Mouse (Mus musculus) liver, embryonic 16.5 days (tissue): Measurements from ENCODE around the gene Rtl5. TPM values are rescaled to one million over a fixed set of nuclear protein-coding genes. Genes with fewer than 3 reads are reported as not detected.

Experiments
- ATAC-seq: fragments of 200-750 bp; cut with Nextera tagmentation; 2 replicates; pipeline ENCODE4 v1.8.0; 2017; ENCODE audit warnings: low read depth, mild to moderate bottlenecking, moderate number of reproducible peaks, moderate library complexity
- H3K27ac ChIP-seq: fragments of 300-500 bp; sonication (generic); 2 replicates; pipeline ENCODE4 v1.5.1; 2014; ENCODE audit warnings: mild to moderate bottlenecking, low read length
- H3K27me3 ChIP-seq: fragments of 300-500 bp; sonication (generic); 2 replicates; pipeline ENCODE4 v1.6.1; 2014; ENCODE audit warnings: low read depth, low read length, mixed read lengths; ENCODE audit not compliant: control insufficient read depth, insufficient read depth
- H3K36me3 ChIP-seq: fragments of 300-500 bp; sonication (generic); 2 replicates; pipeline ENCODE4 v1.6.1; 2014; ENCODE audit warnings: mild to moderate bottlenecking; ENCODE audit not compliant: control insufficient read depth, insufficient read depth
- H3K4me1 ChIP-seq: fragments of 300-500 bp; sonication (generic); 2 replicates; pipeline ENCODE4 v1.6.1; 2014; ENCODE audit warnings: low read depth, low read length, mixed read lengths; ENCODE audit not compliant: control insufficient read depth
- H3K4me2 ChIP-seq: fragments of 300-500 bp; sonication (generic); 2 replicates; pipeline ENCODE4 v1.6.1; 2014; ENCODE audit warnings: low read depth, low read length, mixed read lengths
- H3K4me3 ChIP-seq: fragments of 300-500 bp; sonication (generic); 2 replicates; pipeline ENCODE4 v1.5.1; 2014; ENCODE audit warnings: low read depth, mild to moderate bottlenecking, low read length
- H3K9ac ChIP-seq: fragments of 300-500 bp; sonication (generic); 2 replicates; pipeline ENCODE4 v1.6.1; 2014; ENCODE audit warnings: low read depth, low read length
- H3K9me3 ChIP-seq: fragments of 300-500 bp; sonication (generic); replicated peaks from 2 replicates; pipeline ENCODE4 v1.6.1; 2016; ENCODE audit warnings: low read length; ENCODE audit not compliant: control insufficient read depth
- WGBS: fragments of 180-500 bp; shearing (Covaris S2); extraction: QIAGEN DNeasy Blood & Tissue Kit; methylation state at CpG from one replicate; pipeline ENCODE4 v1.1.7; 2014; ENCODE audit not compliant: insufficient replicate concordance; 5-methylcytosine and 5-hydroxymethylcytosine counted together
- polyA plus RNA-seq: library from polyadenylated mRNA; unstranded; fragments of >200 nt; fragmentation: Nextera tagmentation; extraction: Ambion mirVana; gene quantifications from 2 replicates; pipeline ENCODE4 v1.2.1, GENCODE M21; 2015

Gene Rtl5
- polyA plus RNA-seq, 1 experiment from 2014 or later = 0.13 TPM

DNA sequence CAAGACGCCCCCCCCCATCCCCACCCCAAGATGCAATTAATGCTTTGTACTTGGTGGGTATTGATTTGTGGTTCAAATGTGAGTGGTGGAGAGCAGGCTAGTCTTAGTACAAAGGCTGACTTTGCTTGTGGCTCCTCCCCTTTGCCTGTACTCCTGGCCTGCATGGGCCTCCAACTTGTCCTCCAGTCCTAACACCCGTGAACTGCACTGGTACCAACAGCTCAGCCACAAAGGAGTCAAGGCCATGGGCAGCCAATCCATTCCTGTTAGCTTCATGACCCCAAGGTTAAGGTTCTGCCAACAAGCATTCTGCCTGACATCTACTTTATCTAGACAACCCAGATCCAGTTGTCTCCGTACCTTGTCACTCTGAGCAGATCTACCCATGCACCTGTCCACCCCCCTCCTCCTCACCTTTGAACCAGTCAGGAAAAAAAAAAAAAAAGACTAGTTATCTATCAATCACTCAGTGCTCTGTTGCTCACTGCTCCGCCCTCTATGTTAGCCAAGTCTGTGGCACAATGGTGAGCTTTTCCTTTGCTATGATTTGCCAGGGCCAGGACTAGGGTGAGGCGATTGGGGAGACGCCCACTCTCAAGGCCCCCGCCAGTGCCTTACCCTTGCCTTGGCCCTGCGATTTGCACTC lies 14.8 kb upstream of the Rtl5 start:
- ATAC-seq = peak; percentile 72
- no peak overlapping the region for H3K4me2 ChIP-seq
- no peaks in the 10 kb centered on the region for H3K27me3 ChIP-seq
- no peak overlapping the region for H3K4me3 ChIP-seq
- H3K4me1 ChIP-seq = no peaks in the 10 kb centered on the region
- H3K9me3 ChIP-seq = no peaks in the 10 kb centered on the region
- no peak overlapping the region for H3K9ac ChIP-seq
- H3K36me3 ChIP-seq = no peaks in the 10 kb centered on the region
- WGBS = 52% methylated on average over 8 of the region's 8 CpGs
- no peak overlapping the region for H3K27ac ChIP-seq

GRCm38 (mm10) chrX:102082340-102082739 lies 11.2 kb upstream of the Rtl5 start:
- H3K36me3 ChIP-seq = no peaks in the 10 kb centered on the region
- no peak overlapping the region for H3K4me3 ChIP-seq
- no peak overlapping the region for H3K9ac ChIP-seq
- ATAC-seq = no peak
- no peaks in the 10 kb centered on the region for H3K9me3 ChIP-seq
- no peaks in the 10 kb centered on the region for H3K27me3 ChIP-seq
- no peaks in the 10 kb centered on the region for H3K4me1 ChIP-seq
- H3K4me2 ChIP-seq = no peak overlapping the region
- H3K27ac ChIP-seq = no peak overlapping the region
- WGBS = 49% methylated on average over 5 of the region's 5 CpGs

DNA sequence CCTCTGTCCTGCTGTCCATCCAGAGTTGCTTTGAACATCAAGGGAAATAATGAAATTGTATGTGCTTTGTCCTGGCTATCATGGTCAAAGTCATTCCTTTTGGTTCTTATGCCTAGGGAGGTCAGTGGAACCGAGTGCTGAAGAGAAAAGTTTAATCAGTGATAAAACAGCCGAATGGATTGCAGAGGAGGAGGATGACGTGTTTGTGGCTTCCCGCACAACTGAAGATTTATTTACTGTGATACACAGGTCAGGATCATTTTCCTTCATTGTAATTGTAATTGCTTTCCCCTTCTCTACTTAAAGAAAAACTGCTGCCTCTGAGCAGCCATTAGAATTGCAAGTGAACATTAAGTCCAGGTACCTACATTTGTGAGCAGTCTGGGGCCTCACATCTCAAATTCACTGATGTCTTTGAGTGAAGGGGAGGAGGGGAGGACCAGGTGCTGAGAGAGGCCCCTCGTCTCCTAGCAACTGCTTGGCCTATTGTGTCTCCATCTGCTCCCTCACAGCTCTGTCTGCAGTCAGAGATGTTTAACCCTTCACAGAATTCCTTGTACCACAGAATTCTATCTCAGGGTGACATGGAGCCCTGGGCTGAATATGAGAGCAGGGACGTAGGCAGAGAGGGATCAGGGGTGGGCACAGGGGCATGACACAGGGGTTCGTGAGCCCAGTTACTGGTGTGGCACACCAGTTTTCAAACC lies 10.6 kb upstream of the Rtl5 start:
- Histone ChIP-seq H3K27ac (no peak overlapping the region), H3K27me3 (no peaks in the 10 kb centered on the region), H3K4me2 (no peak overlapping the region), H3K36me3 (no peaks in the 10 kb centered on the region), H3K4me1 (no peaks in the 10 kb centered on the region), H3K9me3 (no peaks in the 10 kb centered on the region), H3K9ac (no peak overlapping the region), H3K4me3 (no peak overlapping the region)
- no peak for ATAC-seq
- WGBS = 49% methylated on average over 7 of the region's 7 CpGs

- no peaks in the 10 kb centered on the region for H3K36me3 ChIP-seq
- no peaks in the 10 kb centered on the region for H3K27me3 ChIP-seq
- WGBS = 55% methylated on average over 10 of the region's 10 CpGs
- no peak overlapping the region for H3K4me3 ChIP-seq
- no peaks in the 10 kb centered on the region for H3K4me1 ChIP-seq
- no peak overlapping the region for H3K9ac ChIP-seq
- ATAC-seq = no peak
- H3K4me2 ChIP-seq = no peak overlapping the region
- no peaks in the 10 kb centered on the region for H3K9me3 ChIP-seq
- no peak overlapping the region for H3K27ac ChIP-seq
These were observed 10.0 kb upstream of the Rtl5 start for GRCm38 (mm10) chrX:102081076-102081475.

DNA sequence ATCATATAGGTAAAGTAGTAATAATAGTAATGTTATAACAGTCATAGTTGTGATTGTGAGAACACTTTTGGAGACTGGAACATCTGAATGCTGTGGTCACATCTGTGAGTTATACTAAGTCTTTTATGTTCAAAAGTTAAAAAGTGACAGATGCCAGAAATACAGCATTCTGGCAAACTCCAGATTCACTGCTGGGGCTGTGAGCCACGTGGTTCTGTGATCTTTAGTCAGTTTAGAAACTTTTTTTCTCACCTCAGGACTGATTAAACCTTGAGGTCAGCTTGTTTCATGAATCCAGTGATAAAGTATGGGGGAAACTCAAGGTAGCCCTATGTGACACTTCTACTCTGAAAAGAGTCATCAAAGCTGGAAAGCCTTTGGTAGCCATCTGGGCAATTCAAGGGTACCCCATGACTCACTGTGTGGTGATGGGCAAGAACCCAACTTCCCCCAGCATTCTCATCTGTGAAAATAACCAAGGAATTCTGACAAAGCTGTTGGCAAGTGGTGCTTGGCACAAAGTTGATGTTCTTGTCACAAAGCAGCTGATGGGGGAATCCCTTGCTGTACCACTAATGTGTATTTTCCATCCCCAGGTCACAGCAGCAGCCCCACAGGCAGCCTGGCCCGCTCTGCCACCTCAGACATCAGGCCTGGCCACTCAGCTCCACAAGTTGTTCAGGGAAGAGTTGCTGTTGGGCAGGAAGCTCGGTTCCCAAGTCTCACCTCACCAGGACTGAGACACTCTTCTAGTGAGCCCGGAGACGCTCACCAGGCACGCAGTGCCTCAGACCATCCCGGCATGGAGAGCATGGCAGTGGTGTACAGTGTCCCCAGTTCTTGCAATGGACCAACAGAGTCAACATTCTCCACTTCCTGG lies 6.0 kb upstream of the Rtl5 start:
- ATAC-seq = no peak
- WGBS = 67% methylated on average over 7 of the region's 7 CpGs

GRCm38 (mm10) chrX:102075158-102075557 lies 4.1 kb upstream of the Rtl5 start:
- WGBS = 65% methylated on average over 4 of the region's 4 CpGs
- no peak overlapping the region for H3K27ac ChIP-seq
- ATAC-seq = no peak
- no peaks in the 10 kb centered on the region for H3K4me1 ChIP-seq
- no peaks in the 10 kb centered on the region for H3K9me3 ChIP-seq
- no peak overlapping the region for H3K4me3 ChIP-seq
- no peaks in the 10 kb centered on the region for H3K36me3 ChIP-seq
- no peak overlapping the region for H3K9ac ChIP-seq
- H3K4me2 ChIP-seq = no peak overlapping the region
- H3K27me3 ChIP-seq = peaks cover 17% of the 10 kb centered on the region

More for the DNA sequence above, 6.0 kb upstream of the Rtl5 start:
- peaks cover 3% of the 10 kb centered on the region for H3K27me3 ChIP-seq
- no peak overlapping the region for H3K4me3 ChIP-seq
- H3K27ac ChIP-seq = no peak overlapping the region
- no peaks in the 10 kb centered on the region for H3K9me3 ChIP-seq
- no peaks in the 10 kb centered on the region for H3K36me3 ChIP-seq
- H3K4me1 ChIP-seq = no peaks in the 10 kb centered on the region
- no peak overlapping the region for H3K9ac ChIP-seq
- H3K4me2 ChIP-seq = no peak overlapping the region

DNA sequence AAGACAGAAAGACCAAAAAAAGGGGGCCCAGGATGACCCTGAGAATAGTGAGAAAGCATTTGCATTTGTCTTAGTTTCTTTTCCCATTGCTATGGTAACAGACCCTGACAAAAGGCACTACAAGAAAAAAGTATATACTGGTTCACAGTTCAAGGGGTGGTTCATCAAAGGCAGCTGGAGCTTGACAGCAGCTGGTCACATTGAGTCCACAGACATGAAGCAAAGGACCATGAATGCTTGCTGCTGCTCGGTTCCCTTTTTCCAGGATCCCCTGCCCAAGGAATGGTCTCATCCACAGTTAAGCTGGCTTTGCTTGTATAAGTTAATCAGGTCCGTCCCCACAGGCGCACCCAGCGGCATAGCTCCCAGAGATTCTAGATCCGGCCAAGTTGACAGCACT lies 3.3 kb upstream of the Rtl5 start:
- Histone ChIP-seq H3K4me3 (no peak overlapping the region), H3K36me3 (no peaks in the 10 kb centered on the region), H3K27me3 (peaks cover 17% of the 10 kb centered on the region), H3K27ac (no peak overlapping the region), H3K4me2 (no peak overlapping the region), H3K9me3 (no peaks in the 10 kb centered on the region), H3K4me1 (no peaks in the 10 kb centered on the region), H3K9ac (no peak overlapping the region)
- WGBS = 58% methylated on average over 5 of the region's 5 CpGs
- ATAC-seq = no peak

DNA sequence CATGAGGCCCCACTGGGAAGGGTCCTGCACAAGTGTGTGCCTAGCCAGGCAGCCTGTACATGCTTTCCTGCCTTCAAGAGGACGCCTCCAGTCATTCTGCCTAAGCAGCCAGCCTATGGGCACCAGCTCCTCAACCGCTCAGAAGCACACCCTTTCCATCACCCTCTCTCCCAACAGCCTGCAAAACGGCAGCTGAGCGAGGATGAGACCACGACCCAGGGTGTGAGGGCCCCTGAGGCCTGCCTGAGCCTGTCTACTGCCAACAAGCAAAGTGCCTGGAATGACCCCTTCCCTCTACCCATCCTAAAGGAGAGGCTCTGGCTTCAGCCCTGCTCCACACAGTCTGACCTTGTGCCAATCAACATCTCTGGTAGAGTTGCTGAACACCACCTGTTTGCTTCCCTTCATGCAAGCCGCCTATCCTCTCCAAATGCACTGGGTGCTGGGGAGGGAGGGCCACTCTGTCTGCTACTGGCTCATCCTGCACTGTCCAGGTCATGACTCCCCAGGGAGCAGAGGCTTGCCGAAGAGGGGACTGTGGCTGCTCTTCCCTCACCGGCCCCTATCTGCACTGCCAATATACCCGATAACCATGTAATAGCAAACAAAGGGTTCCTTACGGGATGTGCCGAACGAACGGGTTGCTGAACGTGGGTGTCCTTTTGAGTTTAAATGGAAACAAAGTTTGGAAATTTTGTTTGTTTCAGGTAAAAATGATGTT lies 2.7 kb upstream of the Rtl5 start:
- Histone ChIP-seq H3K36me3 (no peaks in the 10 kb centered on the region), H3K4me2 (no peak overlapping the region), H3K27me3 (peaks cover 17% of the 10 kb centered on the region), H3K27ac (no peak overlapping the region), H3K9me3 (no peaks in the 10 kb centered on the region), H3K9ac (no peak overlapping the region), H3K4me3 (no peak overlapping the region), H3K4me1 (no peaks in the 10 kb centered on the region)
- 73% methylated on average over 14 of the region's 14 CpGs for WGBS
- no peak for ATAC-seq
